Mouse (Mus musculus) gastrocnemius, postnatal 25 days (tissue): ENCODE measurements around the gene Btbd35f9. TPM values are rescaled to one million over a fixed set of nuclear protein-coding genes. Genes with fewer than 3 reads are reported as not detected.
"Not testable (repeated sequence)": the region's sequence is repeated elsewhere in the genome, so short reads cannot be mapped to it uniquely, and the experiment has no call there.

Source experiments
- DNase-seq: peaks from one replicate; pipeline ENCODE4 v3.0.0; 2022
- long read RNA-seq, 2 experiments: library from polyadenylated mRNA; stranded (forward); transcript quantifications; one replicate each; pipeline ENCODE4 v2.0.0; 2021
- total RNA-seq, 2 experiments: library from RNA; stranded (reverse); gene quantifications; 1 replicate in 1 of 2; 2 replicates in 1 of 2; pipeline ENCODE4 v1.2.3; 2021

The Btbd35f9 gene
- not detected for total RNA-seq
- long read RNA-seq, experiment 1, result 0 reads
- long read RNA-seq, experiment 2, result 0 reads

- DNase-seq, result not testable (repeated sequence)
These were observed at the start of gene Btbd35f9 for GRCm38 (mm10) chrX:34161399-34161798. Gene Btbd35f9 (minus strand): TSS chrX:34161499.

Other genes starting within 250 kb of the Btbd35f9 start
- not detected for gene Btbd35f6, start 205.0 kb downstream of the Btbd35f9 start, total RNA-seq
- not detected for gene Gm21870, start 174.7 kb downstream of the Btbd35f9 start, total RNA-seq
- not detected for gene Spin2g, start 77.2 kb upstream of the Btbd35f9 start, total RNA-seq